Mouse (Mus musculus): ENCODE data around the gene Vps35. TPM values are rescaled to one million over a fixed set of nuclear protein-coding genes. Genes with fewer than 3 reads are reported as not detected.
A peak's percentile ranks its signal among the peaks of the same experiment; 100 is the strongest.

Vps35 gene
- polyA plus RNA-seq, 1 experiment from 2014 or later = 103 TPM

GRCm38 (mm10) chr8:85311743-85312142 lies 12.1 kb upstream of the Vps35 start:
- no peak for ATAC-seq (ENCODE audit: extremely low read depth, insufficient number of reproducible peaks, low FRiP score, low TSS enrichment)
- Histone ChIP-seq H3K4me1 (no peaks in the 10 kb centered on the region), H3K36me3 (peaks cover 25% of the 10 kb centered on the region), H3K4me2 (no peak overlapping the region), H3K9me3 (no peaks in the 10 kb centered on the region), H3K27ac (replicated peaks) (no peak overlapping the region), H3K27me3 (replicated peaks) (no peaks in the 10 kb centered on the region), H3K9ac (no peak overlapping the region), H3K4me3 (no peak overlapping the region)

DNA sequence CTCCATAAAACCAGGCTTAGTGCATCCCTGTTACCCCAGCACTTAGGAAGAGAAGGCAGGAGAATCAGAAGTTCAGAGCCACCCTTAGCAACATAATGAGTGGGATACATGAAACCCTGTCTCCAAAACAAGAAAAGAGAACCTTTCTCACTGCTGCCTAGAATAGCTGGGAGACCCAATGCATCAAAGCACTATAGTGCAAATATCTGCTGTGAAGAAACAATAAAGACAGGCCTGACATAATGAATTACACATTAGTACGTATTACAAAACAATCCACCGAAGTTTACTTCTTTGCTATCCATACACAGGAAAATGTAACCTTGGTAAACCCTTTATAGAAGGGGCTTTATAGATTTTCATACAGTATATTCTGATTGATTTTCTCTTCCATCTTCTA lies 9.0 kb upstream of the Vps35 start:
- Histone ChIP-seq H3K9ac (no peak overlapping the region), H3K4me3 (no peak overlapping the region), H3K9me3 (no peaks in the 10 kb centered on the region), H3K4me1 (no peaks in the 10 kb centered on the region), H3K36me3 (peaks cover 55% of the 10 kb centered on the region), H3K27me3 (replicated peaks) (no peaks in the 10 kb centered on the region), H3K4me2 (no peak overlapping the region), H3K27ac (replicated peaks) (no peak overlapping the region)
- 86% methylated on average over 2 of the region's 2 CpGs for WGBS
- ATAC-seq (ENCODE audit: extremely low read depth, insufficient number of reproducible peaks, low FRiP score, low TSS enrichment) = no peak

GRCm38 (mm10) chr8:85303531-85303930 lies 3.9 kb upstream of the Vps35 start:
- no peak overlapping the region for H3K4me2 ChIP-seq
- H3K4me3 ChIP-seq = no peak overlapping the region
- H3K4me1 ChIP-seq = peaks cover 24% of the 10 kb centered on the region
- H3K27ac ChIP-seq (replicated peaks) = no peak overlapping the region
- 80% methylated on average over 5 of the region's 5 CpGs for WGBS
- ATAC-seq (ENCODE audit: extremely low read depth, insufficient number of reproducible peaks, low FRiP score, low TSS enrichment) = no peak
- no peak overlapping the region for H3K9ac ChIP-seq
- H3K9me3 ChIP-seq = no peaks in the 10 kb centered on the region
- no peaks in the 10 kb centered on the region for H3K27me3 ChIP-seq (replicated peaks)
- peaks cover 70% of the 10 kb centered on the region for H3K36me3 ChIP-seq

- Histone ChIP-seq H3K36me3 (peaks cover 64% of the 10 kb centered on the region), H3K4me1 (peaks cover 28% of the 10 kb centered on the region), H3K27ac (replicated peaks) (no peak overlapping the region), H3K9me3 (no peaks in the 10 kb centered on the region), H3K4me2 (no peak overlapping the region), H3K4me3 (no peak overlapping the region), H3K9ac (0 out of 2 replicates have a peak overlapping the region, but pooled peaks have one; percentile 28), H3K27me3 (replicated peaks) (no peaks in the 10 kb centered on the region)
- no peak for ATAC-seq (ENCODE audit: extremely low read depth, insufficient number of reproducible peaks, low FRiP score, low TSS enrichment)
- WGBS = 78% methylated on average over 3 of the region's 3 CpGs
These were observed 3.3 kb upstream of the Vps35 start for GRCm38 (mm10) chr8:85302931-85303330.

- Histone ChIP-seq H3K9ac (peak overlapping the region; percentile 55), H3K4me2 (no peak overlapping the region; the same call in 1 of the 2 replicates), H3K9me3 (no peaks in the 10 kb centered on the region), H3K27me3 (replicated peaks) (no peaks in the 10 kb centered on the region), H3K36me3 (peaks cover 54% of the 10 kb centered on the region), H3K4me3 (peak overlapping the region; percentile 9; the same call in 1 of the 2 replicates), H3K27ac (replicated peaks) (no peak overlapping the region), H3K4me1 (peaks cover 38% of the 10 kb centered on the region)
- WGBS = 36% methylated on average over 1 of the region's 1 CpGs
- ATAC-seq (ENCODE audit: extremely low read depth, insufficient number of reproducible peaks, low FRiP score, low TSS enrichment) = no peak
These were observed 2.3 kb upstream of the Vps35 start for GRCm38 (mm10) chr8:85301941-85302340.

- Histone ChIP-seq H3K36me3 (peaks cover 33% of the 10 kb centered on the region), H3K4me3 (peak overlapping the region; percentile 97), H3K9ac (peak overlapping the region; percentile 94), H3K27me3 (replicated peaks) (no peaks in the 10 kb centered on the region), H3K9me3 (no peaks in the 10 kb centered on the region), H3K27ac (replicated peaks) (peak overlapping the region; percentile 98), H3K4me2 (peak overlapping the region; percentile 86), H3K4me1 (peaks cover 38% of the 10 kb centered on the region)
- ATAC-seq (ENCODE audit: extremely low read depth, insufficient number of reproducible peaks, low FRiP score, low TSS enrichment) = peak; percentile 42
- under 1% methylated on average over 53 of the region's 53 CpGs for WGBS
These were observed 785 bp downstream of the Vps35 start for GRCm38 (mm10) chr8:85298600-85299433.

DNA sequence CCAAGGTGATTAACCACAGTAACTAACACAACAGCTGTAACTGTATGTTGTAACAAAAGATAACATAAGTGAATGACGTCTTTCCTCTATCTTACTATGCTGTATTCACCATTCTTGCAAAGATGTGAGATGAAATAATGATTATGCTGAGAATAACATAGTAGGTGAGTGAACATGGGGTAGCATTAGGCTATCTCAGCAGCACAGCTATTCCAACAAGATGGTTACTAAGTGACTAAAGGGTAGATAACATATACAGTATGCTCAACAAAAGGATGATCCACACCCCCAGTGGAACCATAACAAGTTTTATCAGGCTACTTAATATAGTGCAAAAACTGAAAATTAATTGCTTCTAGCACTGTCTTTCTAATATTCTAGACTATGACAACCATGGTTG lies 12.8 kb downstream of the Vps35 start:
- Histone ChIP-seq H3K27ac (replicated peaks) (no peak overlapping the region), H3K9me3 (no peaks in the 10 kb centered on the region), H3K4me1 (no peaks in the 10 kb centered on the region), H3K27me3 (replicated peaks) (no peaks in the 10 kb centered on the region), H3K4me2 (no peak overlapping the region), H3K9ac (no peak overlapping the region), H3K4me3 (no peak overlapping the region), H3K36me3 (peaks cover 82% of the 10 kb centered on the region)
- 87% methylated on average over 1 of the region's 1 CpGs for WGBS
- no peak for ATAC-seq (ENCODE audit: extremely low read depth, insufficient number of reproducible peaks, low FRiP score, low TSS enrichment)

- Histone ChIP-seq H3K4me2 (no peak overlapping the region), H3K9me3 (no peaks in the 10 kb centered on the region), H3K9ac (no peak overlapping the region), H3K27me3 (replicated peaks) (no peaks in the 10 kb centered on the region; the same call in 1 of the 2 replicates), H3K36me3 (no peaks in the 10 kb centered on the region), H3K27ac (replicated peaks) (no peak overlapping the region), H3K4me3 (no peak overlapping the region), H3K4me1 (no peaks in the 10 kb centered on the region)
- 40% methylated on average over 1 of the region's 1 CpGs for WGBS
- no peak for ATAC-seq (ENCODE audit: extremely low read depth, insufficient number of reproducible peaks, low FRiP score, low TSS enrichment)
These were observed 72.3 kb downstream of the Vps35 start for GRCm38 (mm10) chr8:85227297-85227696.

- no peak for ATAC-seq (ENCODE audit: extremely low read depth, insufficient number of reproducible peaks, low FRiP score, low TSS enrichment)
- Histone ChIP-seq H3K9me3 (no peaks in the 10 kb centered on the region), H3K27ac (replicated peaks) (no peak within 1 kb of the TSS), H3K9ac (no peak within 1 kb of the TSS), H3K4me2 (no peak within 1 kb of the TSS), H3K4me3 (no peak within 1 kb of the TSS), H3K4me1 (no peaks in the 10 kb centered on the region), H3K27me3 (replicated peaks) (no peaks in the 10 kb centered on the region; the same call in 1 of the 2 replicates), H3K36me3 (no peaks in the 10 kb centered on the region)
- WGBS = 40% methylated on average over 1 of the region's 1 CpGs
These were observed 73.9 kb downstream of the Vps35 start, which contains the start of gene Olfr371 for GRCm38 (mm10) chr8:85225688-85226087. TSS of gene Olfr371 (plus strand) at chr8:85225988.

DNA sequence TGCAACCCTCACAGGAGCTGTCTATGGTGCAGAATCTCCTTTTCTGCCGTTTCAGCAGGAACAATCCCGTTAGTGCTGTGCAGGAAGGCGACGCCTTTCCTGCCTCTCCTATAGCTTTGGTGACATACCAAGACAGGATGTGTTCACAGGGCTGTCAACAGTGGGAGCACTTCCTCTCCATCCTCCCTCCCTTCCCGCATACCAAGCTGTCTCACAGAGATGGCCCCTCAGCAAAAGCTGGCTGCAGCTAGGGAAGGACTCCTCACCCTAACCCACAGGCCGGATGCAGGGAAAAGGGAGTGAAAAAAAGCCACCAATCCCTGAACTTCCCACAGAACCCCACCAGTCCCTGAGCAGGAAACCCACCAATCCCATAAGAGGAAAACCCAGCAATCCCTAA lies 78.6 kb downstream of the Vps35 start:
- H3K4me1 ChIP-seq = no peaks in the 10 kb centered on the region
- 35% methylated on average over 6 of the region's 6 CpGs for WGBS
- H3K4me2 ChIP-seq = no peak overlapping the region
- H3K27me3 ChIP-seq (replicated peaks) = no peaks in the 10 kb centered on the region
- H3K27ac ChIP-seq (replicated peaks) = peak overlapping the region; percentile 82; the same call in 1 of the 2 replicates
- ATAC-seq (ENCODE audit: extremely low read depth, insufficient number of reproducible peaks, low FRiP score, low TSS enrichment) = peak; percentile 70
- H3K36me3 ChIP-seq = no peaks in the 10 kb centered on the region
- no peak overlapping the region for H3K4me3 ChIP-seq
- no peaks in the 10 kb centered on the region for H3K9me3 ChIP-seq
- H3K9ac ChIP-seq = no peak overlapping the region

DNA sequence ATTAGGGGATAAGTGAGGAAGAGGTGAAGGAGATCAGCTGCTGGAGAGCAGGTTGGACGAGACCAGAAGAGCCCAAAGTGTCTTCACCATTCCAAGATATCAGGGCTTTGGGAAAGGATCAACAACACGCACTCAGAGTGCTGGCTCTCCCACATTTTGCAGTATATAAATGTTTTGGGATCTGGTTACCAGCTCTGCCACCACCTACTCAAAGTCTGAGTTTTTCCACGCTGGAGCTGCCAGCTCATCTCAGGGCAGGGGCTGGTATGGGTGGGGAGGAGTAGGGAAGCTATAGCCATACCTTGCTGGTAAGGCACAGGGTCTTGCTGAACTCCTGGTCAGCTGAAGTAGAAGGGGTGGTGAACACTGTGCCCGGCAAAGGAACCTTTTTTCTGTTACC lies 79.4 kb downstream of the Vps35 start:
- no peak for ATAC-seq (ENCODE audit: extremely low read depth, insufficient number of reproducible peaks, low FRiP score, low TSS enrichment)
- no peaks in the 10 kb centered on the region for H3K4me1 ChIP-seq
- H3K9ac ChIP-seq = no peak overlapping the region
- no peak overlapping the region for H3K4me3 ChIP-seq
- H3K27me3 ChIP-seq (replicated peaks) = no peaks in the 10 kb centered on the region
- H3K27ac ChIP-seq (replicated peaks) = peak overlapping the region; percentile 58; the same call in 1 of the 2 replicates
- H3K4me2 ChIP-seq = no peak overlapping the region
- H3K36me3 ChIP-seq = no peaks in the 10 kb centered on the region
- 69% methylated on average over 4 of the region's 4 CpGs for WGBS
- no peaks in the 10 kb centered on the region for H3K9me3 ChIP-seq
